Mouse (Mus musculus): ENCODE data around the gene Gm44503. TPM values are rescaled to one million over a fixed set of nuclear protein-coding genes. Genes with fewer than 3 reads are reported as not detected.
A peak's percentile ranks its signal among the peaks of the same experiment; 100 is the strongest.

The Gm44503 gene
- polyA plus RNA-seq, 1 experiment from 2014 or later = not detected

GRCm38 (mm10) chr9:73050606-73051005 lies 92.0 kb downstream of the Gm44503 start:
- 46% methylated on average over 8 of the region's 8 CpGs for WGBS
- Histone ChIP-seq H3K36me3 (no peaks in the 10 kb centered on the region), H3K9ac (replicated peaks) (no peak overlapping the region), H3K27ac (no peak overlapping the region), H3K9me3 (no peaks in the 10 kb centered on the region), H3K4me3 (replicated peaks) (no peak overlapping the region), H3K4me1 (replicated peaks) (peaks cover 23% of the 10 kb centered on the region), H3K4me2 (no peak overlapping the region), H3K27me3 (peaks cover 3% of the 10 kb centered on the region; the same call in 1 of the 2 replicates)
- no peak for ATAC-seq (ENCODE audit: insufficient number of reproducible peaks, insufficient read depth, low FRiP score, low TSS enrichment, low read depth)

- H3K36me3 ChIP-seq = no peaks in the 10 kb centered on the region
- no peak overlapping the region for H3K4me2 ChIP-seq
- H3K9ac ChIP-seq (replicated peaks) = no peak overlapping the region
- H3K4me3 ChIP-seq (replicated peaks) = no peak overlapping the region
- no peak for ATAC-seq (ENCODE audit: insufficient number of reproducible peaks, insufficient read depth, low FRiP score, low TSS enrichment, low read depth)
- no peaks in the 10 kb centered on the region for H3K9me3 ChIP-seq
- H3K4me1 ChIP-seq (replicated peaks) = peaks cover 15% of the 10 kb centered on the region
- WGBS = 36% methylated on average over 10 of the region's 10 CpGs
- no peaks in the 10 kb centered on the region for H3K27me3 ChIP-seq
- H3K27ac ChIP-seq = no peak overlapping the region
These were observed 96.8 kb downstream of the Gm44503 start for GRCm38 (mm10) chr9:73055441-73055911.

- H3K4me1 ChIP-seq (replicated peaks) = peaks cover 20% of the 10 kb centered on the region
- no peak overlapping the region for H3K4me2 ChIP-seq
- no peaks in the 10 kb centered on the region for H3K36me3 ChIP-seq
- H3K9ac ChIP-seq (replicated peaks) = no peak overlapping the region
- 89% methylated on average over 4 of the region's 4 CpGs for WGBS
- H3K9me3 ChIP-seq = no peaks in the 10 kb centered on the region
- ATAC-seq (ENCODE audit: insufficient number of reproducible peaks, insufficient read depth, low FRiP score, low TSS enrichment, low read depth) = no peak
- H3K27ac ChIP-seq = no peak overlapping the region
- no peaks in the 10 kb centered on the region for H3K27me3 ChIP-seq
- H3K4me3 ChIP-seq (replicated peaks) = no peak overlapping the region
These were observed 100.6 kb downstream of the Gm44503 start for GRCm38 (mm10) chr9:73059224-73059623.

GRCm38 (mm10) chr9:73063621-73064290 lies 105.1 kb downstream of the Gm44503 start:
- Histone ChIP-seq H3K4me2 (peak overlapping the region; percentile 61), H3K4me3 (replicated peaks) (peak overlapping the region; percentile 25), H3K9me3 (no peaks in the 10 kb centered on the region), H3K27ac (peak overlapping the region; percentile 75), H3K9ac (replicated peaks) (peak overlapping the region; percentile 37), H3K4me1 (replicated peaks) (peaks cover 26% of the 10 kb centered on the region), H3K27me3 (no peaks in the 10 kb centered on the region), H3K36me3 (no peaks in the 10 kb centered on the region)
- WGBS = 6% methylated on average over 15 of the region's 15 CpGs
- ATAC-seq (ENCODE audit: insufficient number of reproducible peaks, insufficient read depth, low FRiP score, low TSS enrichment, low read depth) = peak; percentile 80

Small RNAs within 50 kb of the gene (microRNA-seq; reads per million reads assigned to microRNA genes)
- gene Gm27353 = not detected

Other genes with a start within 250 kb of the Gm44503 start
- 0.91 and 0.95 TPM in 2 replicates for gene Prtg, start 152.0 kb upstream of the Gm44503 start, polyA plus RNA-seq (2016; fragmentation: Nextera tagmentation; extraction: Ambion mirVana)
- gene Pygo1, start 33.2 kb upstream of the Gm44503 start, polyA plus RNA-seq (2016; fragmentation: Nextera tagmentation; extraction: Ambion mirVana) = 11.4 and 11.5 TPM in 2 replicates
- gene Dyx1c1, start 67 bp upstream of the Gm44503 start, polyA plus RNA-seq (2016; fragmentation: Nextera tagmentation; extraction: Ambion mirVana) = 1.2 and 1.6 TPM in 2 replicates
- 12.6 and 13.2 TPM in 2 replicates for gene Ccpg1os, start 26.5 kb downstream of the Gm44503 start, polyA plus RNA-seq (2016; fragmentation: Nextera tagmentation; extraction: Ambion mirVana)
- 13.9 and 14.6 TPM in 2 replicates for gene Ccpg1, start 26.6 kb downstream of the Gm44503 start, polyA plus RNA-seq (2016; fragmentation: Nextera tagmentation; extraction: Ambion mirVana)
- gene Pigb, start 81.5 kb downstream of the Gm44503 start, polyA plus RNA-seq (2016; fragmentation: Nextera tagmentation; extraction: Ambion mirVana) = 12.6 and 13.4 TPM in 2 replicates
- gene Rab27a, start 86.0 kb downstream of the Gm44503 start, polyA plus RNA-seq (2016; fragmentation: Nextera tagmentation; extraction: Ambion mirVana) = 6.8 and 8.0 TPM in 2 replicates
- gene Khdc3, start 143.0 kb downstream of the Gm44503 start, polyA plus RNA-seq (2016; fragmentation: Nextera tagmentation; extraction: Ambion mirVana) = not detected in 2 replicates
- gene Gm20509, start 143.6 kb downstream of the Gm44503 start, polyA plus RNA-seq (2016; fragmentation: Nextera tagmentation; extraction: Ambion mirVana) = not detected in 2 replicates
- gene Rsl24d1, start 154.6 kb downstream of the Gm44503 start, polyA plus RNA-seq (2016; fragmentation: Nextera tagmentation; extraction: Ambion mirVana) = 143 and 145 TPM in 2 replicates